Mouse (Mus musculus): Measurements from ENCODE around the gene Fam181a.

Fam181a gene

DNA sequence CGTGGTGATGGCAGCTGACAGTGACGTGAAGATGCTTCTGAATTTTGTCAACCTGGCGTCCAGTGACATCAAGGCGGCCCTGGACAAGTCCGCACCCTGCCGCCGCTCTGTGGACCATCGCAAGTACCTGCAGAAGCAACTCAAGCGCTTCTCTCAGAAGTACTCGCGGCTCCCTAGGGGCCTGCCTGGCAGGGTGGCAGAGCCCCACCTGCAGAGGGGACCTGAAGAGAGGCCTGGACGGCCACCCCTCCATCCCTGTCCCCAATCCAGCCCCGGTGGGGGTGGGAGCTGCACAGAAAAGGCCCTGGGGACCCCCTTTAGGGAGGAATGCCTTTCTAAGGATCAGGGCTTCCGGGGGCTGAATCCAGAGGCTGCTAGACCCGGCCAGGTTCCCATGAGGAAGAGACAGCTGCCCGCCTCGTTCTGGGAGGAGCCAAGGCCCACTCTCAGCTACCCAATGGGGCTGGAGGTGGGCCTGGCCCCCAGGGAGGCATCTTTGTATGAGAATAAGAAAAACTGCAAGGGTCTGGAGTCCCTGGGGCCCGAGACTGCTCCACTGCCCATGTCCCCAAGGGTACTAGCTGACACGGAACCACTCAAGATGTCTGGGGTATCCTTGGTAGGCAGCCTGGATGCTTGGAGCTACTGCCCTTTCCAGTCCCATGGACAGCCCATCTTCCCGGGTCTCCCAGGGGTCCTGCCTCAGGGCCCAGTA, 5.2 kb downstream of the Fam181a start:
- no peak for DNase-seq (ENCODE audit: low spot score)

DNA sequence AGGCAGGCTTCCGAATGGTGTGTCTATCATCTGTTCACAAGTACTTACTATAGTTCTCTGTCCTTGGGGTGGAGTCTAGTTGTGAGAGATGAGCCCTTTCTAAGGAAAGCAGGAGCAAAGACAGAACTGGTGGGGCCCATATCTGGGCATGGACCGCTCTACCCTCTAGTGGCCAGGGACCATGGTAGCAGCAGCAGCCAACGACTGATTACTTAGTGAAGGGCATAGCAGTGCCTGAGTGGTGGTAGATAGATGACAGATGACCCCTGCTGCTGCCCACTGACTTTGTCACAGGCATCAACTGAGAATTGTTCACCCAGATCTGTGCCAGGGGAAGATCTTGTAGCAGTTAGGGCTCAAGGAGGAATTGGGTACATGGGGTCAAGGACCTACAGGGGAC, 12.0 kb downstream of the Fam181a start:
- DNase-seq (ENCODE audit: low spot score): no peak

DNA sequence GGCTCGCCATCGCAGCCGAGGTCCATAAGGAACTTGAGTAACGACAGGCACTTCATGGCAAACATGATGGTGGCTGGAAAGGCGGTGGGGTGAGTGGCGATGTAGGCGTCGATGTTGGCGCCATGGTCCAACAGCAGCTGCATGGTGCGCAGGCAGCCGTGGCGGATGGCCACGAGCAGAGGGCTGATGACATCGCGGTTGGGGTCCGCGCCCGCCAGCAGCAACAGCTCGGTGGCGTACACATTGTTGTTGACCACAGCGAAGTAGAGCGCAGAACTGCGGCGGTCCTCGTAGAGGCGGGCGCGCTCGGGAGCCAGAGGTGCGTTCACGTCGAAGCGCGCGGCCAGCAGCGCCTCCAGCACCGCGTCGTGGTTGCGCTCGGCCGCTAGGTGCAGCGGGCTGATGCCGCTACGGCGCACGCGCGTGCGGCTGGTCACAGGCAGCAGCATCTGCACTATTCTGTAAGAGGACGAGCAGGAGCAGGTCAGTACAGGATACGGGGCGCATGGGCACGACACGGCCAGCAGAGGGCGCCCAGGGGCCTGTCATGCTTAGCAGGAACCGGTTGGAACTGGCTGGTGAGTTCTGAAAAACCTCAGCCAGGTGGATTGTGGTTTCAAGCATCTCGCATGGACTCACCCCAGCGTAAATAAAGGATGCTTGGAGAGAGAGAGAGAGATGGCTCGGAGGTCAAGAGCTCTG, 14.5 kb downstream of the Fam181a start:
- DNase-seq (ENCODE audit: low spot score): peak; percentile 77

DNA sequence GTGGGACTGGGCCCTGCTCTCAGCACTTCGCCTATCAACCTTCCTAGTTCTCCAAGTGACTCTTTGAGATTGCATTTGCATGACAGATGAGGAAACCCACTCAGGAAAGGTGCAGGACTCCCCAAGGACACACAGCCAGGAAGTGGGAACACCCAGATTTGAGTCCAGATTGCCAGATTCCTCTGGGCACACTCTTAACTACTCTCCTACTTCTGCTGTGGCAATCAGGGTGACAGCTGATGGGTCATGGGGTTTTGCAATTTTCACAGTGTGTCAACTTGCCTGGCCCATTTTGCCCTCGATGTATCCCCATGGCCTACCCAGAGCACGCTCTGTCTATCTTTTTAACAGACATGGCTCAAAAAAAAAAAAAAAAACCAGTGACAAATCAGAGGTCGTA, 15.8 kb downstream of the Fam181a start:
- no peak for DNase-seq (ENCODE audit: low spot score)

DNA sequence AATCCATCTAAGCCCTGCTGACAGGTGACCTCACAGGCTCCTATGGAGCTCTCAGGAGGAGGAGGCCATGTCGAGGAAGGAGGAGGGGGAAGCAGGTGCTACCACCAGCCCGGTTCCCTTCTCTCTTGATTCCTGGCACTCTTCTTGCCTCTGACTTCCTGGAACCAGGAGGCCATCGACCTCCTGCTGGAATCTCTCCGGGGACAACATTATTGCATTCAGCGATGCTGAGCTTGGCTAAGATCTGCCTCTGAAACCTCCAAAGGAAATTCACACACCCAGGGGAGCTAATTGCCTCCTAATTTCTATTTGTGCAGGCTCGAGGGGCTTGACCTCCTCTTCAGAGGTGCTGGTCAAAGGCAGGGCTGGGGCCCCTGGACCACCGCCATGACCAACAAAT, 16.3 kb downstream of the Fam181a start:
- DNase-seq (ENCODE audit: low spot score): no peak

DNA sequence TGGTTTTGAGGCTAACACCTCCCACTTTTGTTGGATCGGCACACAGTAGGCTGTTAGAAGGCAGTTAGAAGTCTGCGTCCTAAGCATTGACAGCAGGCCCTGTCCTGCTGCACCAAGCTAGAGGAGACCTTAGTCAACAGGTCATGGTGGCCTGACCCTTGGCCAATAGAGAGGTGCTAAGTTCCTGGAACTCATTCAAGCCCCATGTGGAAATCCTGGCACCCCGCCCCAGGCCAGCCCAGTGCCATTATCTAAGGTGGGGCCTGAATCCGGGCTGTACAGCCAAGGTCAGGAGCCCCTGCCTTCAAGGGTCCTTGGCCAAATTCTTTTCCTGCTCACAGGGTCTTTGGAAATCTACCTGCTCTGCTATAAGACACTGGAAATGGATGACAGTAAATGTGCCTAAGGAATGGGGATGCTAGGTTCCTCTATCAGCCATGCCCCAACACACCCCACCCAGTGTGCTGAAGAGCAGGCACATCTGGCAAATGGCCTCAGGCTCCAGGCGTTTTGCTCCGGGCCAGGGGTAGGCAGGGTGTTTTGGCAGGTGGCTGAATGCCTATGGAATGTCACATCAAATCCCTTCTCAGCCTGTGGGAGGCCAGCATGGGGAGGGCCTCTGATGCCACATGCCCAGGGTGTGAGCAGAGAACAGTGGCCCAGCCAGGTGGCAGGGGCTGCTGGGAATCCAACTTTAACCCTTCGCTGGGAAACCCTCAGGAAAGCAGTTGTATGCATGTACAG, 17.8 kb downstream of the Fam181a start:
- no peak for DNase-seq (ENCODE audit: low spot score)

DNA sequence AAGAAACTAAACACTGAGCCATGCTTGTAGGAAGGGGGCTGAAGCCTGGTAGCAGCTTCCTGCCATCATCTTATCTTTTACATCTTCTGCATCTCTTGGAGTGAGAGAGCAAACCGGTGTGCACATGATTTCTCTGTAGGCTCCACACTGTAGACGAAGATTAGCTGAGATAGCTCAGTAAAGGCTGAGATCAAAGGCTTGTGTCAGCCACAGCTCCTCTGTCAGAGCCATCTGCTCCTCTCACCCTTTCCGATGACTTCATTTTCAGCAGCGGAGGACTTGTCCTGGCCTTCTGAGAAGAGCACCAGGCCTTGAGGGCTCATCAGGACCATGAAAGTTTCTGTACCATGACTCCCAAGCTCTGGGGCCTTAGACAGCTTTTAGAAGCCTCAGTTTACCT, 20.7 kb downstream of the Fam181a start:
- DNase-seq (ENCODE audit: low spot score): no peak

DNA sequence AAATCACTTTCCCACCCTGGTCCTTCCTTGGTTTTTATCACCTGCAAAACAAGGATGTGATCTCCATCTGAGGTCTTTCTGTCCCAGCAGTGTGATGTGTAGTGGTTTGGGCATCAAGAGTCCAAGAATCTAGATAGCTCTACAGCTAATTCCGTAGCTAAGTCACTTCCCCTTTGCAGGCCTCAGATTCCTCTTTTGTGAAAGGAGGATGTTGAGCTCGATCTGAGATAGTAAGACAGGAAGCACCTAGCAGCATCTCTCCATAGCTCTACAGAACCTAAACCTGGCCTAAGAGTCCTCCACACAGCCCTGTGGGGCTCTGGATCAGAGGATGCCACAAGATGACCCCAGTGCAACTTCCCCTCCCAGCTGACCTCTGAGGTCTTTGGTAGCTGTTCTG, 22.1 kb downstream of the Fam181a start:
- DNase-seq (ENCODE audit: low spot score): no peak

DNA sequence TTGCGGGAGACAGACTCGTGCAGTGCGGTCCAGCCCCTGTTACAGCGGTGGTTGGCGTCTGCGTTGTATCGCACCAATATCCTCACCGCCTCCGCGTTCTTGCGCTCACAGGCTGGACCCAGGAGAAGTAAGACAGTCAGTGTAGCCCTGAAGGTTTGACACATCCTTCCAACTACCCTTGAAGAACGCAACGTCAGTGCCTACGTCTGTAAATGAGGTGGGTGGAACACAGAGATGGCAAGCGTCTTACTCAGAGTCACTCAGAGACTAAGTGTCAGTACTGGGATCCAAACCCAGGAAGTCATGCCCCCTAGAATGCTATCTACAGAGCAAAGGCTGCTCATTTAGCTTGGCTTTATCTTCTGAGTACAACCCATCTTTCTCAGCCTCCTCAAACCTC, 22.7 kb downstream of the Fam181a start:
- no peak for DNase-seq (ENCODE audit: low spot score)

DNA sequence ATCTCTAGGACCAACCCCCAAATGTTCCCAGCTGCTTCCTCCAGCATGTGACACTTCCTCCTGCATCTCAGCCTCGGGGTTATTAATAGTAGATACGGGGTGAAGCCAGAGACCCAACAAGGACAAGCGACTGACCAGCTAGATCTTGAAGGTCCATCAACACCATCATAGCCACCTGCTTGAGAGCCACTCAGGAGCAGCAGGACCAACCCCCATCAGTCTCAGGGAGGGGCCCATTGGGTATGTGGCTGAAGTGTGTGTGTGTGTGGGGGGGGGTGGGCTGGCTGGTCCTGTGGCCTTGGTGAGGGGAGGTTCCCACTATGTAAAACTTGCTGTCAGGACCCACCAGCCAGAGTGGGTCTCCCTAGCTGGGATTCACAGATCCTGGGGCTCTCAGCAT, 26.0 kb downstream of the Fam181a start:
- DNase-seq (ENCODE audit: low spot score): no peak

DNA sequence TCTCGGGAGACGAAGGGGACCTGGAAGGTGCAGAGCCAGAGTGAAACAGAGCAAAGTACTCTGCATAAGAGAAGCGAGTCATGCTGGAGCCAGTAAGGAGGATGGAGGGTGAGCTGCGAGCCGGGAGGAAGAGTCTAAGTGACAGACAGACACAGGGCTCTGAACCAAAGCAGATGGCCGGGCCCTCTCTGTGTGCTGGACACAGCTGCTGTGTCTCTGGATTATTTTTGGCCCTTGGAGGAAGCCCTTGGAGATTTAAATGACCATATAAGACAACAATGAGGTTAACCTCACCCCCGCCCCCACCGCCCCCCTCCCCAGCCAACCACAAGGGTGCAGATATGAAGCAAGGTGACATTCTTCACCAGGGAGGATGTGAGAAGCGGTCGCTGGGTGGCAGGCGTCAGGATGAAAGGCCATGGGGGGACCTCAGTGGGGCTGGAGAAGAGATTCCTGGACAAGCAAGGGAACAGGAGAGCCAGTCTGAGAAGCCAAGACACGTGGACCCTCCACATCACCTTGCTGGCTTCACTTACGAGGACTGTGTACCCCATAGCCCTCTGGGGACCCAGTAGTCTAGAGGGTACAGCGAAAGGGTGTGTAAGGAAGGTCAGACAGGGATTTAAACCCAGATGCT, 27.5 kb downstream of the Fam181a start:
- no peak for DNase-seq (ENCODE audit: low spot score)

DNA sequence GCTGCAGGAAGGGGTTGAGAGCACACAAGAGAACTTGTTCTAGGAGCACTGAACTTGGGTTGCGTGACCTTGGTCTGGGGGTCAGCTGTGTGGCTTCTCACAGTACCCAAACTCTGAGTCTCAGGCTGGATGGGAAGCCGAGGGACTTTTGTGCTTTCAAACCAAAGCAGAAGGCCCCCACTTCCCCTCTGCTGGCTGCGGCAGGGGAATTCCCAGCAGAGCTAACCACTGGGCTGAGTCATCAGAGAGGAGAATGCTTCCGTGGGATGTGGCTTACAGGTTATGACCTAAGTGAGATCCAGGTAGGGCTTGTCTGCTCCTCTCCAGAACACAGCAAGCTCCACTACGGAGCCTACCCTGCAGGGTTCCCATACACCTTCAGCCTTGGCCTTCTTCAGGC, 30.4 kb downstream of the Fam181a start:
- DNase-seq (ENCODE audit: low spot score): no peak

DNA sequence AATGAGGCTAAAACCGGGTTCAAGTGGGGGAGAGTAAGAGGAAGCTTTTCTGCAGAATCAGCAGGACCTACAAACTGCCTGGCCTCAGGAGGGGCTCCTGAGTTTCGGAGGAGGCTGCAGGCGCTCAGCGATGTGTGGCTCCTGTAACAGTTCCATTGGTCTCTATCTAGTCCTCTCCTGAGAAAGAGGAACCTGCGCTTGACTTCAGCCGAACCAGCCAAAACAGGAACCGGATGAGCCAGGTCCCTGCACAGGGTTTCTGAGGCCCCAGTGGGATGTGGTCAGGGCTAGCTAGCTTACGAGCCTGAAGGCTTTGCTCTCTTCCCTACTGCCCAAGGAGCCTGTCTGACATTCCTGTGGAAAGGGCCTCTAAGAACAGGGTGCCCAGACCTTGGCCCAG, 32.7 kb downstream of the Fam181a start:
- DNase-seq (ENCODE audit: low spot score): no peak

DNA sequence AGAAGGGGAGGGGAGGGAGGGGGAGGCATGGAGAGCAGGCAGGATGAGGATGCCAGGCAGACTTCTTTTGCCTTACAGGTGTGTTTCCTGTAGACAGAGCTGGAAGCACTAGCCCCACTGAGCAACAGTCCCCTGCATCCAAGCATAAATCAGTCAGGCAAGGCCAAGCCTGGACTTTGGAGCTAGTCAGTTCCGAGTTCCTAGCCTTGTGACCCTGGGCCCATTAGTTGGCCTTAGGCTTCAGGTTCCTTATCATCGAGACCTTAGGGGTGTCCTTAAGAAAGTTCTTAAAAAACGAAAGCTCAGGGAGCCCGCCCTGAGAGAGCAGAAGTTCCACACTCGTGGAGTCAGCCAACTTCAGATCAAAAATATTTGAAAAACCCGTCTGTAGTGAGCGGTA, 34.2 kb downstream of the Fam181a start:
- DNase-seq (ENCODE audit: low spot score): no peak

DNA sequence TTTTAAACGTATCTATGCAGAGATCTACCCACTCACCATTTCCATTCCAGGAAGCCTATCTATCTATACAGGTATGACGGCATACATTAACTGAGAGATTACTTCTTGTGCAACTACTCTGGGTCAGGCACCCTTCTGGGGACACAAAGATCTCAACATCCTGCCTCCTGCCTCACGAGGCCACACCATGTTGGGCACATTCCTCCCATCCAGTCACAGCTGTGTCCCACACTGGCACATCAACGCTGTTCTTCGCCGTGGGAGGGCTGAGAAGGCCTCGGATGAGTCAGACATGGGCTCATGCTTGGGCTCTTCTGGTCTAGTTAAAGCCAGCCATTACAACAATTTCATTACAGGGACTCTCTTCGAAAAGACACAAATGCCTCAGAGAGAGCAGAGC, 36.2 kb downstream of the Fam181a start:
- no peak for DNase-seq (ENCODE audit: low spot score)

DNA sequence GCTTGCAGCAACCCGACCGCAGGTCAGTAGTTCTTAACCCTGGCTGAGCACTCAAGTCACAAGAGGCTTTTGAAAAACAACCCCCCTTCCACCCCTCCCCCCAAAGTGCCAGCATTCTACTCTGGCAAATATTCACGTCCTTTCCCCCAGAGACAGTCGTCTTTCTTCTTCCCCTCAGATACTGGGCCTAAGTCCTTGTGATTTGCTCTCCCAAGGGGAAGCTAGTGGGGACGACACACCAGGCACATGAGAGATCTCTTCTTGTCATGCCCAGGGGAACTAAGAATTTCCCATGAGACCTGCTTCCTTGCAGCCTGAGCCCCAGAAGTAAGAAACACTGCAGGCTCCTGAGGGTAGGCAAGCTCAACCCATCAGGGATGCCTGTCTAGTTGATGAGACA, 36.6 kb downstream of the Fam181a start:
- DNase-seq (ENCODE audit: low spot score): no peak

DNA sequence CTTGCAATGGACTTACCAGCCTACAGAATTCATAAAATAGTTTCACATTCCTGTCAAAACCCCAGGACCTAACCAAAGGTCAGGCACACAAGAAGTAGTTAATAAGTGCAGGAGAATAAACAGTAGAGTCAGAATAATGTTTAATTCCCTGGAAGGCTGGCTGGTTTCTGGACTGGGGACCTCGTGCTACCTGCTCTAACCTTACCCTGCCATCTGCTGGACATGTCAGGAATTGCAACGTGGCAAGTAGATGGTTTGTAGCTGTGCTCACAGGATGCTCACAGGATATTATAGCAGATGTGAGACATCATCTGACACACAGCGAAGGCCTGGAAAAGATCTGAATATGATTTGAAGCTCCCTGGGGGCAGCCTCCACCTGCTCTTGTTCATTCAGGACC, 37.7 kb downstream of the Fam181a start:
- DNase-seq (ENCODE audit: low spot score): peak; percentile 67

DNA sequence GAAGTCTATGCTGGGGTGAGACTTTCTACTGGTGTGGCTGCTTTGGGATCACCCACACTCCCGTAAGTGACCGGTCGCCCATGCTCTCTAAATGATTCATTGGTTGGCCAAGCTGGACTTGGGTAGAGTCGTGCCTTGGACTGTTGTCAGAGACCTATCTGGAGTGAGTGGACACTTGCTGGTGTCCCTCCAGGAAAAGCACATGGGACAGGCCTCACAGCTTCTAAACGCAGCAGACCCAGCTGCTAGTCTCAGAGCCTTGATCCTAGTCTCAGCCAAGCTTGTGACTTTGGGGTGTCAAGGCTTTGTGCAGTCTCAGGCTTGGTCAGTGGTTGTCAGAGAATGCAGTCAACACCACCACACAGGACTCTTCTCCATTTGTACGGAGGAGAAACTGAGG, 42.0 kb downstream of the Fam181a start:
- no peak for DNase-seq (ENCODE audit: low spot score)

DNA sequence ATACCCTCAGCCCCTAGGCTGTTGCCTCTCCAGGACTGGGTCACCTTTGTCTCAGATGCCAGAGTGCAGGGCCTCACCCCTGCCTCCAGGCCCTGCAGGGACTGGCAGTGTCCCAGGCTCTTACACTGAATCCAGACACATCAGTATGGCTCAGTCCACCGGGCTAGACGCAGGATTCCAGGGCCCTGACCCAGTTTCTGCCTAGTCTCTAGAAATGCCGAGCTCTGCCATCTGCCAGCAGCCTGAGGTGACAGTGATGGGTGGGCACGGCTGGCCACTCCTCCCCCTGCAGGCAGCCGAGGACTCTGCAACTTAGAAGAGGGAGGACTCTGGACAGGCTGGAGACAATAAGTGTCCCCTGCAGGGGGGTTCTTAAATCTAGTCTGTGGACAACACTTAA, 42.8 kb downstream of the Fam181a start:
- DNase-seq (ENCODE audit: low spot score): no peak

DNA sequence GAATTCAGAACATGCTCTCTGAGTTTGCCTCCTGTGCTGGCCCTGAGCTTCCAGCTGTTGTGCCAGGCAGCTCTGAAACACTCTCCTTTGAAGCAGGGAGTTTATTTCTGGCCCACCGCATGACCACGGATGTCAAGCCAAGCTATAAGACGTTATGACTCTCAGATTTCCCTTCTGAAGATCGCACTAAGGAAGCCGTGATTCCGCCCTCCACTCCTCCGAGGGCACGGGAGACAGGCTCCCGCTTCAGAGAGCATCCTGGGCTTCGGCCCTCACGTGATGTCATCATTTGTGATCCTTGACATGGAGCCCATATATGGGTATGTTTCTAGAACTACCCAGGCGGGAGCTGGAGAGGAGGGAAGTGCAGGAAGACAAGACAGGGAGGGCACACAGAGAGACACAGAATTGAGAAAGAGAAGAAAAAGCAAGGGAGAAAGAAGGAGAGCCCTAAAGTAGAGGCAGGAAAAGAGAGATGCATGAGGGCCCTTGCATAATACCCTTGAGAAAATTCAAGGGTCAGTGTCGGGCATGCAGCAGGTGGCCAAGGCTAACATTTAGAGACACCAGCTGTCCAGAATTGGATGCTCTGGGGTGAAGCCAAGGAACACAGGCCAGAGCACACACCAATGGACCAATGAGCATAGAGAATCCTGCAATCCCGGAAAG, 45.1 kb downstream of the Fam181a start, which contains the start of gene Asb2:
Gene Asb2, minus strand, starts transcription at position 256 of the 669 bp plus-strand sequence.
- DNase-seq (ENCODE audit: low spot score): no peak

DNA sequence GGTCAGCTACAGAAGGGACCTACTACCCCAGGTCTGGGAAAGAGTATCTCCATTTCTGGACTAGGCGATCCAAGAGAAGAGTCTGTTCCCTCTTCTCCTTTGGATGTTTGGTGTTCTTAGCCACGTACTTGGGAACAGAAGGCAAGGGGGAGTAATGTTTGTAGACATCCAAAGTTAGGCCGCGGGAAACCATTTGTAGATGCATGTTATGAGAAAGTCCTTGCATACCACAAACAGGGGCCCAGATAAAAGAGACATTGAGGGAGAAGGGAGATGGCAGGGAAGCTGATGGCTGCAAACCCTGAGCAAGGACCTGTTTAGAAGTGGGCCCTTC, 45.6 kb downstream of the Fam181a start:
- no peak for DNase-seq (ENCODE audit: low spot score)

DNA sequence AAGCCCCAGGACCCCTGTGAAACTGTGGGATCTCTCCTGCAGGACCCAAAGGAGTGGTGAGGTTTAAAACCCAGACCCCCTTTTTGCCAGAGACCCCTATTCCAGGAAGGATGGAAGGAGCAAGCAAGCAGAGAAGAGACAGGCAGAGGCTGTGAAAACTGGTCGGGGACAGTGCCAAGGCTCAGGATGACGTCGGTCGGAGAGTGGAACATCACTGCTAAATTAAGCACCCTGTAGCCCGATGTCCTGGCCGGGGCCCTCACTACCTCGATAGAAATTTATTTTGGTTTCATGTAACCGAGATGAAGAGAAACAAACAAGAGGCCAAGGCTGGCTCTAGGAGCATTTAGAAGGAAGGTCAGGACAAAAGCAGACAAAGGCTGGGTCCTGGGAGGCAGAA, 47.4 kb downstream of the Fam181a start:
- DNase-seq (ENCODE audit: low spot score): no peak

All from layer of hippocampus, adult 9-10 months (tissue).